Mouse (Mus musculus): Measurements from ENCODE around the gene Ppp6r2.
A peak's percentile ranks its signal among the peaks of the same experiment; 100 is the strongest.

The Ppp6r2 gene

DNA sequence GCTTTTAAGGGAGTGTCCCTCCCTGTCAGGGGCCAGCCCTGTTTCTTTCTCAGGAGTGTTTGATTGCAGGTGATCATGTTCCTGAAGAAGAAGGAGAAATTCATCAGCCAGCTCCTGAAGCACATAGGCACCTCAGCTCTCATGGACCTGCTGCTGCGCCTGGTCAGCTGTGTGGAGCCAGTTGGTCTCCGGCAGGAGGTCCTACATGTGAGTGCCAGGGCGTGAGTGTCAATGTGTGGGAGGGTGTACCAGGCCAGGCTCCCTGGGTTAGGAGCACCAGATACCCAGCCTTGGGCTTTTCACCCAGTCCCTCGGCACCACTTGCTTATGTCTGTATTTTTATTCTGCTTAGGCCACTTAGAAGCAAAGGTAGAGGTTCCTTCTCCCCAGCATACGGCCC is 47.6 kb downstream of the Ppp6r2 start:
- DNase-seq: no peak

DNA sequence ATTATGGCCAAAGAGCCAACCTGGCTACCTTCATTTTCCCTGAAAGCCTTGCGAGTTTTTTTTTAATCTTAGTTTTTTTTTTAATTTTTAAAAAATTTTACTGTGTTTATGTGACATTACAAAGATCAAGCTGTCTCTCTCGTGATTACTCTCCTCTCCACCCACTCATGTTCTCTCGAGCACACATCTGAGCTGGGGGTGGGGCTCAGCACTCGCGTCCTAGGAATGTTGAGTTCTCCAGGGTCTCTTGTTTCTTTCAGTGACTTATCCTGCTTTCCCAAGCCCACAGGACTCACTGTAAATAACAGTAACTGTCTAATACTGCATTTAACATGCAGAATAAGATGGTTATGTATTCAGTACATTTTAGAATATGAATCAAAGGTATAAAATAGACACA is 53.1 kb downstream of the Ppp6r2 start:
- DNase-seq: no peak

DNA sequence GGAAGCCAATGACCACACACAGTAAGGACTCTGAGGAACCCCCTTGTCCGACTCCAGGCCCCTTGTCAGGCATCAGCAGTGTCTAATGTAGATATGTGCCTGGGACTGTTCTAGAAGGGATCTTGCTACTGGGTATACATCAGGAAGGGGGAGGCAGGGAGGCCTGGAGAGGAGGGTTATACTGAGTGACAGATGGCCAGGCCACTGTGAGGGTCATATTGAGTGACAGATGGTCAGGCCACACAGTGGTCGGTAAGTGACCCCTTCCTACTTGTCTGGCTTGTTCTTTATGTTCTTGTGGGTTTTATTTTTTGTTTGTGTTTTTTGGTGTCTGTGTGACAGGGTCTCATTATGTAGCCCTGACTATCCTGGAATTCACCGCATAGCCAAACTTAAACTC is 64.1 kb downstream of the Ppp6r2 start:
- DNase-seq: peak in 1 of 2 experiments; percentile 51

- no peak for DNase-seq
These were observed 66.0 kb downstream of the Ppp6r2 start for GRCm38 (mm10) chr15:89277366-89277765.

GRCm38 (mm10) chr15:89282546-89282945 is 71.2 kb downstream of the Ppp6r2 start:
- no peak for DNase-seq

DNA sequence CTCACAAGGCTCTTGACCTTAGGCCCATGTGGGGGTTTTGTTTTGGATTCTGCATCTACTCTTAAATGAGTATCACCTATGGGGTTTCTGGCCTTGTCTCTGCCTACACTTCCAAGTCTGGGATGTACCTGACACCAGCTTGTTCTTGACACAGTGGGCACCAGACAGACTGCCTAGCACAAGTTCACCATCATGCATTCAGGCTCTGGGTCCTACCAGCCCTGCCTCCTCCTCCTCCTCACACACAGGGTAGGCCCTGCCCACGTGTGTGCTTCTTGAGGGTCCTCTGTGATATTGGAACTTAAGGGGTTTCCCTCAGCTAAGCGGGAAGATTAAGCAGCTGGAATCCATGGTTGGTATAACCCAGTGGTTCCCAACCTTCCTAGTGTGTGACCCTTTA is 72.7 kb downstream of the Ppp6r2 start:
- no peak for DNase-seq

- DNase-seq: no peak
These were observed 73.7 kb downstream of the Ppp6r2 start for GRCm38 (mm10) chr15:89285004-89285403.

GRCm38 (mm10) chr15:89285478-89285877 is 74.1 kb downstream of the Ppp6r2 start:
- no peak for DNase-seq

GRCm38 (mm10) chr15:89286114-89286513 is 74.8 kb downstream of the Ppp6r2 start:
- peak; percentile 42 to 48 for DNase-seq

DNA sequence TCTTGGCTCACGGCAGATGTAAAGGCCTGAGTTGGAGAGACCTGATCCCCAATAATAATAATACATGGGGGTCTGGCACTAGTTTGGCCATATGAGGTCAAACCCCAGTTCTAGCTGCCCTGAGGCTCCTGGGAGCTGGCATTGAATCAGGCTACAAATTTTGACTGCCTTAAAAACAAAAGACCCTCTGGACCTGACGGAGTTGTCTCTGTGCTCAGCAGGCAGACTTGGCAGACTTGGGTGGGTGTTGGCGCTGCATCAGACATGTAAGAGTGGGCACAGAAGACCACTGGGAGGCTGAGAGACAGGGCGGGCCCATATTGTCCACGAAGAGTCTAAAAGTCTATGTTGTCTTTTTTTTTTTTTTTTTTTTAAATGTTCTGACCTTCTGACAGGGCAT is 75.2 kb downstream of the Ppp6r2 start:
- DNase-seq: peak in 1 of 2 experiments; percentile 58

DNA sequence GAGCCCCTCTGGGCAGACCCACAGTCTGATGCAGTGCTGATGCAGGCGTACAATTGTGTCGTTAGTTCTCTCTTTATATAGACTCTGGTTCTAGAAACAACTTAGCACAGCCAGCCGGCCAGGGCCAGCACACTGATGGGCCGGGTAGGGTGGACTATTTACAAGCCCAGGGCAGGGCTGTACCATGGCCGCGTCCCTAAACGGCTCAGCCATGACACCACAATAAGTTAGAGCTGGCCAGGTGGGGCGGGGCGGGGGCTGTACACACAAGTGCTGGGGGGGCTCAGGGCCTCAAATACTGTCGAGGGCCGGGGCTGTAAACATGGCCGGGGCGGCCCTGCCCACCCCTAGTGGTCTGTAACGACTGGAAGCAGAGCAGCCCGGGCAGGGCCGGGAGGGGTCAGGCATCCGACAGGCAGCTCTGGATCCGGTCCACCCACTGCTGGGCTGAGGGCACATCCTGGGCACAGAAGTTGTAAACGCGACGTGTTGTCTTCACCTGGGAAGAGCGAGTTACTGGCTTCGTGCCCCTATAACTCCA is 76.9 kb downstream of the Ppp6r2 start:
- DNase-seq: peak; percentile 35 to 48

- no peak for DNase-seq
These were observed 78.1 kb downstream of the Ppp6r2 start for GRCm38 (mm10) chr15:89289455-89289854.

GRCm38 (mm10) chr15:89291521-89291920 is 80.2 kb downstream of the Ppp6r2 start:
- no peak for DNase-seq

- no peak for DNase-seq
These were observed 81.4 kb downstream of the Ppp6r2 start for GRCm38 (mm10) chr15:89292795-89293194.

DNA sequence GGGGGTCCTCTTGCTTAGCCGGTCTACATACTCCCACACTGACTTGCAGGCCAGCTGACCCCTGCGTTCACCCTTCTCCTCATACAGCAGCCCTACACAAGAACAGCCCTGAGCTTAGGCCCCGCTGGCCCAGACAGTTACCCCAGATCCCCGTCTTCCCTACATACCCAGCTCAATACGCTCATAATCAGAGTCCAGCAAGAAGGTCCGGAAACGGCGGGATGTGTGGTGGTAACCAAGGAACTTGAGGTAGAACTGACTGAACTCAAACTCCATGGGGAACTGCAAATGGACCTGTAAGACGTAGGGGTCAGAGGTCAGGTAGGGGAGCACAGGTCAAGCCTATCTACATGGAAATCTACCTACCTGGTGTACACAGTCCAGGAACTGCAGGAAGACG is 82.4 kb downstream of the Ppp6r2 start:
- DNase-seq: no peak

DNA sequence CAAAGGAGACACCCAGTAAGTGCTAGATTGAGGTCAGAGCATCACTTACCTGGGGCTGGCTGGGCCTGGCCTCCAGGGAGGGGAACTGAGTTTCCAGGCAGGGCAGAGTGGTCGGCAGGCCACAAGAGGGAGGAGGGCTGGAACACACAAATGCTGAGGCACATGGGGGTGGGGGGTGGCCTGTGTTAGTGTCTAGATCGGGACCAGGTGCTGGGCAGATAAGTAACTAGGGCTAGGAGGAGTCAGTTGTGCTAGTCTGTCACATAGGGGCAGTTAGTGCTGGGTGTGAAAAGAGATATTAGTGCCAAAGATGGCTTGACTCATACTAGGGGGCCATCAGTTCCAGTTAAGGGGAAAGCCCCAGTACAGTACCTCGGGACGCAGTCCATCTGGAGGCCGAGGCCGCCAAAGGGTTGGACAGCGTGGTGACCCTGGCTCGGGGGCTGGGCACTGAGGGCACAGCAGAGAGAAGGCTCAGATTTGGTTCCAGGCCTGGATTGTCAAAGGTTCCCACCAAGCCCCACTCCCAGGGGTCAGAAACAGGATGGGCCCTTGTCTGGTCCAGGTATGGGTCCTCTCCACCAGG is 84.3 kb downstream of the Ppp6r2 start:
- DNase-seq: no peak

DNA sequence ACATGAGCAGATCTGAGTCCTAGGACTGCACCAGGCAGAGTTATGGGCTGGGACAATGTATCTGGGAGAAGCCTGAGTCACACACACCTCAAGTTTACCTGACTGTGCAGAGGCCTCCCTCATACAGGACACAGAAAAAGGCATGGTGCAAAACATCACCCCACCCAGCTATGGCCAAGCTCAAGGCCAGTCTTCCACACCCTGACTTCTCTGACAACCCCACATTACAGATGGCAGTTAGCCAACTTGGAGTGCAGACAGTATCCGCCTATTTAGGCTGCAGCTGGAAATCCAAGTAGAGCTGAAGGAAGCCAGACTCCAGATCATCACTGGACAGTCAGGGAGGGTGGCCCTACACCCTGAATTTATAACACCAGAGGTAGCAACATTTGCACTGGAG is 85.1 kb downstream of the Ppp6r2 start:
- DNase-seq: no peak

DNA sequence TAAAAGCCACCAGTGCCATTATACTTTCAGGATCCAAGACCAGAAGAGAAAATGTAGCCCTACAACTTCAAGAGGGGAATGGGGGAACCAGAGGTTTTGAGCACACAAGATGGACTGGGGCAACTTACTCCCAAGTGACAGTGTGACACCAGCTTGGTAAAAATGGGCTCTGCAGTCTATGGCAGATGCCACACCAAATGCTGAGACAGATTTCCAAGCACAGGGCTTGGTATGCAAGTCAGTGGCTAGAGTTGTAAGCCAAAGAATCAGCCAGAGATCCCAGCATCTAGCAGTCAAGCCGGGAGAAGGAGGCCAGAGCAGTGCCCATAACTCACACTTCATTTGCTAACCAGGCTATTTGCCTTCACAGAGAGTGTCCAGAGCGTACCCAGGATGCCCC is 86.3 kb downstream of the Ppp6r2 start:
- no peak for DNase-seq

DNA sequence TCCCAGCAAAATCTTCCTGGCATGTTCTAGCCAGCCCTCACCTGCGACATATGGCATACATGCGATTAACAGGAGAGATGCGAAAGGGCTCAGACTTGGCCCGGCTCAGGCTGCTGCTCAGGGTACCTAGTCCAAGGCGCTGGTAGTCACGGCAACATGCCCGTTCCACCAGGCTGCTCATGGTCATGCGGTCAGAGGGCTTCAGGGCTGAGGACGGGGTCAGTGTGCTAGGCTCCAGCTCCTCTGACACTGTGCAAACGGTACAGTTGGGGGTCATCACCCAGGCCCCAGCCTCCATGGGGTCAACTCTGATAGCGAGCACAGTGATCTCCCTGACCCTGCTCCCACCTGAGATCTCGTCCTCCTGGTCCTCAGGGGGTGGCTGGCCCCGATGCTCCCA is 88.8 kb downstream of the Ppp6r2 start:
- DNase-seq: no peak

- DNase-seq: peak in 1 of 2 experiments; percentile 25
These were observed 89.2 kb downstream of the Ppp6r2 start for GRCm38 (mm10) chr15:89300600-89300999.

DNA sequence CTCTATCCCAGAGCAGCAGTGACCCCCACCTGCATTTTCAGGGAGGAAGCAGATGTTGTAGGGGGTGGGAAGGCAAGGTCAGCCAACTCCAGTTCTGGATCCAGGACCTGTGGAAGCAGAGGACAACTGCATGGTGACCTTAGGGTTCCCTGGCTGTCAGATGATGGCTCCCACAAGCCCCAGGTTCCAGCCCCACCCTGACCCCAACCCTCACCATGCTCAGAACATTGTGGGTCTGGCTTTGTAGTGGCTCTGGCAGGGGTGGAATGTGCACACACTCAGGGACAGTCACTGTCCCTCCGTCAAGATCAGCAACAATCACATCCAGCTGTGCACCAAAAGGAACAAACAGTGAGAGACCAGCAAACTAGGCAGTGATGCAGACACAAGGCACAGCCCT is 94.6 kb downstream of the Ppp6r2 start:
- no peak for DNase-seq

GRCm38 (mm10) chr15:89307461-89307860 is 96.1 kb downstream of the Ppp6r2 start:
- peak in 1 of 2 experiments; percentile 6 for DNase-seq

- peak in 1 of 2 experiments; percentile 36 for DNase-seq
These were observed 97.2 kb downstream of the Ppp6r2 start for GRCm38 (mm10) chr15:89308406-89309139.

- DNase-seq: peak; percentile 68 to 81
These were observed 98.7 kb downstream of the Ppp6r2 start for GRCm38 (mm10) chr15:89309962-89310498.
